Mouse (Mus musculus) liver, embryonic 12.5 days (tissue): Measurements from ENCODE around the gene Daglb. TPM values are rescaled to one million over a fixed set of nuclear protein-coding genes. Genes with fewer than 3 reads are reported as not detected.

Experiments
- ATAC-seq: fragments of 200-750 bp; cut with Nextera tagmentation; 2 replicates; pipeline ENCODE4 v1.8.0; 2017; ENCODE audit warnings: moderate number of reproducible peaks, mild to moderate bottlenecking, moderate library complexity
- H3K27ac ChIP-seq: fragments of 300-500 bp; sonication (generic); 2 replicates; pipeline ENCODE4 v1.5.1; 2016; ENCODE audit warnings: mild to moderate bottlenecking
- H3K27me3 ChIP-seq: fragments of 300-500 bp; sonication (generic); replicated peaks from 2 replicates; pipeline ENCODE4 v1.6.1; 2016; ENCODE audit warnings: mild to moderate bottlenecking, moderate library complexity
- H3K36me3 ChIP-seq: fragments of 300-500 bp; sonication (generic); 2 replicates; pipeline ENCODE4 v1.6.1; 2016; ENCODE audit warnings: mild to moderate bottlenecking, moderate library complexity
- H3K4me1 ChIP-seq: fragments of 300-500 bp; sonication (generic); 2 replicates; pipeline ENCODE4 v1.6.1; 2016
- H3K4me2 ChIP-seq: fragments of 300-500 bp; sonication (generic); 2 replicates; pipeline ENCODE4 v1.6.1; 2016; ENCODE audit warnings: mild to moderate bottlenecking, moderate library complexity
- H3K4me3 ChIP-seq: fragments of 300-500 bp; sonication (generic); 2 replicates; pipeline ENCODE4 v1.5.1; 2016; ENCODE audit warnings: mild to moderate bottlenecking, moderate library complexity
- H3K9ac ChIP-seq: fragments of 300-500 bp; sonication (generic); 2 replicates; pipeline ENCODE4 v1.6.1; 2016; ENCODE audit warnings: mild to moderate bottlenecking, moderate library complexity
- H3K9me3 ChIP-seq: fragments of 300-500 bp; sonication (generic); replicated peaks from 2 replicates; pipeline ENCODE4 v1.6.1; 2016; ENCODE audit warnings: mild to moderate bottlenecking, moderate library complexity
- WGBS: fragments of 180-500 bp; shearing (Covaris S2); methylation state at CpG from one replicate; pipeline ENCODE4 v1.1.7; 2016; ENCODE audit not compliant: insufficient replicate concordance; 5-methylcytosine and 5-hydroxymethylcytosine counted together
- polyA plus RNA-seq: library from polyadenylated mRNA; unstranded; fragments of >200 nt; fragmentation: Nextera tagmentation; extraction: Ambion mirVana; gene quantifications from 2 replicates; pipeline ENCODE4 v1.2.1, GENCODE M21; 2016

Daglb gene
- polyA plus RNA-seq, result 11.8 and 12.6 TPM in 2 replicates

DNA sequence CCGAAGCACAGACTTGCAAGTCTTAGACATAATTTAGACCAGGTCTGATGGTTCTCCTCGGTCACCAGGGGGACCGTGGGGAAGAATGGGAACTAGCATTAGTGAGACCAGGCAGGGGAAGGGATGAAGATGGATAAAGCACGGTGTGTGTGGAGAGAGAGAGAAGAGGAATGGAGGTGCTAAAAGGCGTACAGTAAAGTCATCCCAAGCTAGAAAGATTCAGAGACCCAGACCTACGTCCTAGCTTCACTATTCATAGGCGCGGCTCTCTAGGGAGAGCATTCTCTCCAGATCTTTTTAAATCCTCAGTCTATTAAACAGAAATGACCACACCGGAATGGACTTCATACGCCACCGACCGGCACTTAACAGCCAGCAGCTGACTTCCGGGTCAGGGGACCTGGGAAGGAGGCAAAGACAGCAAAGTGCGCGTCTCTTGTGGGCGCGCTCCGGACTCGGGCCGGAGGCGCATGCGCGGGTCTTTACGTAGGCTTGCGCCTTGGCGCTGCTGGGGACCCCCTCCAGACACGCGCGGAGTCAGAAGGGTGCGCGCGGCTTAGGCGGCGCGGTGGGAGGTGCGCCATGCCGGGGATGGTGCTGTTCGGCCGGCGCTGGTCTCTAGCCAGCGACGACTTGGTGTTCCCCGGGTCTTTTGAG lies at the start of gene Daglb:
Daglb (plus strand) TSS at position 485 of the 657 bp plus-strand sequence.
- H3K9me3 ChIP-seq, result no peaks in the 10 kb centered on the region
- 0 out of 2 replicates have a peak, but pooled peaks cover 8% of the 10 kb centered on the region for H3K27me3 ChIP-seq
- 3% methylated on average over 43 of the region's 43 CpGs for WGBS
- H3K4me3 ChIP-seq, result peak within 1 kb of the TSS; percentile 77
- peaks cover 38% of the 10 kb centered on the region for H3K4me1 ChIP-seq
- peak within 1 kb of the TSS; percentile 84 for H3K4me2 ChIP-seq
- peak within 1 kb of the TSS; percentile 80 for H3K9ac ChIP-seq
- peak within 1 kb of the TSS; percentile 65 for H3K27ac ChIP-seq
- peaks cover 27% of the 10 kb centered on the region for H3K36me3 ChIP-seq
- peak; percentile 95 for ATAC-seq

DNA sequence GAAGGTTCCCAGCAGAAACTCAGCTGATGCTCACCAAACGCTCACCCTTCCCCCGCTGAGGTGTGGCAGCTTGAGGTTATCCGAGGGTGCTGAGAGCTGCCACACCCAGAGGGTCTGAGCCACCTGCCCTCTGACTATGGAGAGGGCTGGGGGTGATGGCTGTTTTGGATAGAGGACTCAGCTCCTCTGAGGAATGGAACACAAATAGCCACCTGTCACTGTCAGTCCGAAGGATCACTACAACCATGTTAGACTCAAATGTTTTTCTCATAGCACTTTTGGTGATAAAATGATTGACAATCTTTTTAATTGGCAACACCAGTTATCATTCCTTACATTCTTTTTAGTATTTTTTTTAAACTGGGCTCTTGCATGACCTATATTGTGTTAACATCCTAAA lies 42.9 kb upstream of the Daglb start:
- H3K4me3 ChIP-seq, result no peak overlapping the region
- H3K36me3 ChIP-seq, result peaks cover 72% of the 10 kb centered on the region
- no peaks in the 10 kb centered on the region for H3K9me3 ChIP-seq
- no peak overlapping the region for H3K4me2 ChIP-seq
- H3K9ac ChIP-seq, result no peak overlapping the region
- no peak for ATAC-seq
- H3K27ac ChIP-seq, result peak overlapping the region; percentile 39; the same call in 1 of the 2 replicates
- WGBS, result 60% methylated on average over 4 of the region's 4 CpGs
- 0 out of 2 replicates have a peak, but pooled peaks cover 3% of the 10 kb centered on the region for H3K4me1 ChIP-seq
- H3K27me3 ChIP-seq, result no peaks in the 10 kb centered on the region

DNA sequence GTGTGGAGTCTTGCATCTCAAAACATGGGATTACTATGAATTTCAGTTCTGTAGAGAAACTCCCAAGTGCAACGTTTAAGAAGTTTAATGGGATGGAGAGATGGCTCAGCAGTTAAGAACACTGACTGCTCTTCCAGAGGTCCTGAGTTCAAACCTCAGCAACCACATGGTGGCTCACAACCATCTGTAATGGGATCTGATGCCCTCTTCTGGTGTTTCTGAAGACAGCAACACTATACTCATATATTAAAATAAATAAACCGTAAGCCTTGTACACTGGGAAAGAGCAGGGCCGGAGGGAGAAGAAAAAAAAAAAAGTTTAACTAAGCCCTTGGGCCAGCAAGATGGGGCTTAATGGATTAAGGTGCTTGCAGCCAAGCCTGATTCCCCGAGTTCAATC lies 41.4 kb upstream of the Daglb start:
- Histone ChIP-seq H3K9ac (no peak overlapping the region), H3K9me3 (no peaks in the 10 kb centered on the region), H3K4me2 (no peak overlapping the region), H3K4me1 (0 out of 2 replicates have a peak, but pooled peaks cover 3% of the 10 kb centered on the region), H3K27ac (no peak overlapping the region), H3K4me3 (no peak overlapping the region), H3K36me3 (peaks cover 57% of the 10 kb centered on the region), H3K27me3 (no peaks in the 10 kb centered on the region)
- 71% methylated on average over 4 of the region's 4 CpGs for WGBS
- no peak for ATAC-seq

DNA sequence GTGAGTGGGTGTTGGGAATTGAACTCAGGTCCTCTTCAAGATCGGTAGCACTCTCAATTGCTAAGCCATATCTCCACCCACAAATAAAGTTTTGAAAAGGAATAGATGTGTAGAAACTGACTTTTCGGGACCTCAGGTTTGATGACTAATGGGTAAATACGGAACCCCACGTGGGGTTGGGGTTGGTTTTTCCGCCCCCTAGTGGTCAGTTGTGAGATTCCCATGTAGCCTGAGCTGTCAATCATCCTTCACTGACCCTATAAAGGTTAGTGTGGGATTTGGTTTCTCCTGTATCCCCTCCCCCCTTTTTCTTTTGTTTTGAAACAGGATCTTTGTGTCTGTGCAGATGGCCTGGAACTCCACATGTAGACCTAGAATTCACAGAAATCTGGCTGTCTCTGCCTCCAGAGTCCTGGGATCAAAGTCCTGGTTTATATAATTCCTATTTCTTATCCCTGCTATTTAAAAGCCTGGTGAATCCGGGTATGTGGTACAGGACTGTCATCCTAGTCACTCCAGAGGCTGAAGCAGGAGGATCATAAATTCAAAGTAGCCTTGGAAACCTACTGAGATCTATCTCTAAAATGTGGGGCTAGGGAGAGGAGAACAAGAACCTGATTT lies 40.4 kb upstream of the Daglb start:
- 0 out of 2 replicates have a peak, but pooled peaks cover 3% of the 10 kb centered on the region for H3K4me1 ChIP-seq
- H3K27me3 ChIP-seq, result no peaks in the 10 kb centered on the region
- no peaks in the 10 kb centered on the region for H3K9me3 ChIP-seq
- ATAC-seq, result peak; percentile 47; the same call in 1 of the 2 replicates
- WGBS, result 15% methylated on average over 6 of the region's 6 CpGs
- H3K4me3 ChIP-seq, result no peak overlapping the region
- no peak overlapping the region for H3K9ac ChIP-seq
- H3K36me3 ChIP-seq, result peaks cover 47% of the 10 kb centered on the region
- H3K27ac ChIP-seq, result no peak overlapping the region
- H3K4me2 ChIP-seq, result no peak overlapping the region

DNA sequence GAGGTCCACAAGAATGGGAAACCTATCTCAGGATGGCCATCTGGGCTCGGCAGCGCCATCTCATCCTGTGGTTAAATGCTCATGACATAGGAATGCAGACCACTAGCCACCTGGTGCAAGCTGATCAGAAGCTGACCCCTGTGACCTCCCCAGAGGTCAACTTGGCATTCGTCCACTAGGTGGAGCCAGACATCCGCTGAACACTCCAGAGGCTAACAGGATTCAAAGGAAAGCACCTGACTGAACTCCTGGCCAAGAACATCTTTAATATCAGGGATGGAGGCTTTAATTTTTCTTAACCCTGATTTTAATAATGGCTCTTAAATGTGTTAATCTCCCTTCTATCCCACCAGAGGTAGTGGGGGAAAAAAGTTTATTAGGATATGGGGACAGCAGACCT lies 30.0 kb upstream of the Daglb start:
- Histone ChIP-seq H3K4me3 (no peak overlapping the region), H3K4me1 (no peaks in the 10 kb centered on the region), H3K36me3 (no peaks in the 10 kb centered on the region), H3K9ac (no peak overlapping the region), H3K27me3 (no peaks in the 10 kb centered on the region), H3K9me3 (no peaks in the 10 kb centered on the region), H3K27ac (no peak overlapping the region), H3K4me2 (no peak overlapping the region)
- under 1% methylated on average over 4 of the region's 4 CpGs for WGBS
- 0 out of 2 replicates have a peak, but pooled peaks have one; percentile 57 for ATAC-seq

DNA sequence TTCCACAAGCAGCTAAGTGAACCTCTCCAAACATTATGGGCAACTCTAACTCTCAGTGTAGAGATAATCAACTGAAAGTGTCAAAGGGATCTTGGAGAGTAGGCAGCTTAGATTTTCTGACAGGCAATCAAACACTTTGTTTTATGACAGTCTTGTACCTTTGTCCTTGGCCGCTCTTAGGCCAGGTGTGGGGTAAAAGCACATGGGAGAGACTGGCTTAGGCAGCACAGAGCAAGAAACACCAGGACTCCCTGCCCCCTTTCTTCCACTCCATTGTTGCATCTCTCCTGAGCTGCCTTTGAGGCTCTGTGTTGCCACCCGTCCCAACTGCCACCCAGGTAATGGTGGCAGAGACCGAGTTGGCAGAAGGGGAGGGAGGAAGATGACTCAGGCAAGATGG lies 23.1 kb upstream of the Daglb start:
- ATAC-seq, result no peak
- H3K9me3 ChIP-seq, result no peaks in the 10 kb centered on the region
- 53% methylated on average over 3 of the region's 3 CpGs for WGBS

DNA sequence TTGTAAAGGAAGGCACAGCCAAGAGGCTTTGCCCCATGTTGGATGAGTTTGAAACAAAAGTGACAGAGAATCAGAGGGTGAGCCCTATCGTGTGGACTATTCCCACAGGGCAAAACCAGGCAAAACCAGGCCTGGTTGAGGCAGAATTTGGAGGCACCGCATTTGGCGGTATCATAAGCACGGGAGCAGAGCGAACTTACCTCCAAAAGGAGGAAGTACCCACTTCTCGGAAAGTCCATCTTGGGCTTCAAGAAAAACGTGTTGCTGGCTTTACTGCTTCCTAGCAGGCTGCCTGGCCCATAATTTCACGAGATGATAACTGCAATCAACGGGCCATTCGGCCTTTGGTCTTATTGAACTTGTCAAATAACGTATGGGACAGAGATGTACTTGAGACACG lies 22.6 kb upstream of the Daglb start:
- Histone ChIP-seq H3K36me3 (no peaks in the 10 kb centered on the region), H3K4me3 (no peak overlapping the region), H3K9ac (no peak overlapping the region), H3K4me2 (no peak overlapping the region), H3K4me1 (no peaks in the 10 kb centered on the region), H3K9me3 (no peaks in the 10 kb centered on the region), H3K27me3 (no peaks in the 10 kb centered on the region), H3K27ac (no peak overlapping the region)
- 57% methylated on average over 12 of the region's 12 CpGs for WGBS
- ATAC-seq, result no peak

More for the DNA sequence above, 23.1 kb upstream of the Daglb start:
- Histone ChIP-seq H3K9ac (no peak overlapping the region), H3K27ac (no peak overlapping the region), H3K4me3 (no peak overlapping the region), H3K4me1 (no peaks in the 10 kb centered on the region), H3K27me3 (no peaks in the 10 kb centered on the region), H3K4me2 (no peak overlapping the region), H3K36me3 (no peaks in the 10 kb centered on the region)

DNA sequence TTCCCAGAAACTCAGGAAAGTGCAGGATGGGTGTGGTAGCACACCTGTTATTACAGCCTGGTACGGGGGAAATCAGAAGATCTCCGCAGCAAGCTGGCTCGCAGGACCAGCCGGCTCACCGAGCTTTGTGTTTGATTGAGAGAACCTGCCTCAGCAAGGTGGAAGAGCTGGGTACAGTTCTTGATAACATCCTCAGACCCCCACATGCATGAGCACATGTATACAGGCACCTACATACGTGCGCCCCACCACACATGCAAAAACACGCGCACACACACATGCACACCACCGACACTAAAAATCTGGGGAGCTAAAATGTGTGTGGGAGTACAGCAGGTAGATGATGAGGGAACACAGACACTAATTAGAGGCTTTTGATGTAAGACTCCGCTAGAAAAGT lies 713 bp upstream of the Daglb start:
- Histone ChIP-seq H3K4me3 (peak overlapping the region; percentile 77), H3K4me1 (peaks cover 38% of the 10 kb centered on the region), H3K9me3 (no peaks in the 10 kb centered on the region), H3K4me2 (peak overlapping the region; percentile 84), H3K27ac (no peak overlapping the region), H3K27me3 (peaks cover 10% of the 10 kb centered on the region; the same call in 1 of the 2 replicates), H3K36me3 (peaks cover 22% of the 10 kb centered on the region), H3K9ac (peak overlapping the region; percentile 80)
- no peak for ATAC-seq
- WGBS, result 80% methylated on average over 11 of the region's 11 CpGs

DNA sequence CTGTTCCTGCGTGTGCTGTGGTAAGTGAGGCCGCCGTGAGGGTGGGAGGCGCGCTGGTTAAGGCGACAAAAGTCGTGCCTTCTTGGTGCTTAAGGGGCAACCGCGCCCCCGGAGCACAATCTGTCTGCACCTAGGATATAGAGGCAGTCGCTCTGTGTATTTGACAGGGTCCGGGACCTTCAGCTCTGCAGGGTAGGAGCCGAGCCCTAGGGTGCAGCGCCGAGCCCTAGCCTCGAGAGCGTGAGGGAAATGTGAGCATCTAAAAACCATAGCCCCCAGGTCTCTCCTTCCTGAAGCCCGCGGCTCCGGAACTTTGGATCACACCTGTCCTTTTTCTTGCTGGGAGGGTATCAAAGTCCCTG lies 354 bp downstream of the Daglb start:
- Histone ChIP-seq H3K9ac (peak overlapping the region; percentile 80), H3K27ac (peak overlapping the region; percentile 65), H3K27me3 (0 out of 2 replicates have a peak, but pooled peaks cover 8% of the 10 kb centered on the region), H3K9me3 (no peaks in the 10 kb centered on the region), H3K4me2 (peak overlapping the region; percentile 84), H3K4me3 (peak overlapping the region; percentile 77), H3K36me3 (peaks cover 32% of the 10 kb centered on the region), H3K4me1 (peaks cover 38% of the 10 kb centered on the region)
- ATAC-seq, result peak; percentile 71
- WGBS, result 1% methylated on average over 20 of the region's 20 CpGs

DNA sequence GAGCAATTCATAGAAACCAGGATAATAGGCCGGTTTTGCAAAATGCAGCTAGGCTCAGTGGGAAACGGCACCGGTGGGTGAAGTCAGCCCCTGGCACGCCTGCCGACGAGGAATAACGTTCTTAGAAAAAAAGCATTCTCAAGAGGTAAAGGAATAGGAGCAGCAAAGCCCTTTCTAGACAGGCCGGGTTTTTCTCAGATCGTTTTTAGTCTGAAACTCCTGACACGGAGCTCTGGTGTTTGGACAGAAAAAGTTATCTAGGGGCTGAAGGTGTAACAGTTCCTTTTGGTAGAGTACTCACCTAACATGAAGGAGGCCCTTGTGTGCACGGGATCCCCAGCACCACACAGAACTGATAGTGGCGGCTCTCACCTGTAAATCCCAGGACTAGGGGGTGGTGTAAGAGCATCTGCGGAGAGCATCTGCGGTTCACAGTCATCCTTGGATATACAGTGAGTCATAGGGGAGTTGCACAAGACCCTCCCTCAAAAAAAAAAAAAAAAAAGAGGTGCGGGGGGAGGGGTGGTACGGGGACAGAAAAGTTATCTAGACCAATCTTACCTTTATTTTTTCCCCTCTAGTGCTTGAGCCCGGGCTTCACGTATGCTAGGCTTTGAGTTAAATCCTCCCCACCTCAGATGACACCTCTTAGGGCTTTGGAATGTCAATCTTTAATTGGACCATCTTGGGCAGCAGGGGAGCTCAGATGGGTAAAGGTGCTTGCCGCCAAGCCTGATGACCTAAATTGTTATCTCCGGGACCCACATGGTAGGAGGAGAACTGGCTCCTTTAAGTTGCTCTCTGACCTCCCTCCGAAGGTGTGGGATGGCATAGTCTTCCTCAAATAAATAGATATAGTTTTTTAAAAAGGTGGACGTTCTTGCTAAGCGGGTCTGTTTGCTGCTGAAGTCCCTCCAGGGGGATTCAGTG lies 1.0 kb downstream of the Daglb start:
- H3K27ac ChIP-seq, result peak overlapping the region; percentile 65
- no peaks in the 10 kb centered on the region for H3K9me3 ChIP-seq
- ATAC-seq, result peak; percentile 58
- 0 out of 2 replicates have a peak, but pooled peaks cover 8% of the 10 kb centered on the region for H3K27me3 ChIP-seq
- H3K4me2 ChIP-seq, result peak overlapping the region; percentile 84
- H3K4me3 ChIP-seq, result peak overlapping the region; percentile 77
- H3K36me3 ChIP-seq, result peaks cover 39% of the 10 kb centered on the region
- peak overlapping the region; percentile 80 for H3K9ac ChIP-seq
- peaks cover 40% of the 10 kb centered on the region for H3K4me1 ChIP-seq
- WGBS, result 16% methylated on average over 23 of the region's 23 CpGs

DNA sequence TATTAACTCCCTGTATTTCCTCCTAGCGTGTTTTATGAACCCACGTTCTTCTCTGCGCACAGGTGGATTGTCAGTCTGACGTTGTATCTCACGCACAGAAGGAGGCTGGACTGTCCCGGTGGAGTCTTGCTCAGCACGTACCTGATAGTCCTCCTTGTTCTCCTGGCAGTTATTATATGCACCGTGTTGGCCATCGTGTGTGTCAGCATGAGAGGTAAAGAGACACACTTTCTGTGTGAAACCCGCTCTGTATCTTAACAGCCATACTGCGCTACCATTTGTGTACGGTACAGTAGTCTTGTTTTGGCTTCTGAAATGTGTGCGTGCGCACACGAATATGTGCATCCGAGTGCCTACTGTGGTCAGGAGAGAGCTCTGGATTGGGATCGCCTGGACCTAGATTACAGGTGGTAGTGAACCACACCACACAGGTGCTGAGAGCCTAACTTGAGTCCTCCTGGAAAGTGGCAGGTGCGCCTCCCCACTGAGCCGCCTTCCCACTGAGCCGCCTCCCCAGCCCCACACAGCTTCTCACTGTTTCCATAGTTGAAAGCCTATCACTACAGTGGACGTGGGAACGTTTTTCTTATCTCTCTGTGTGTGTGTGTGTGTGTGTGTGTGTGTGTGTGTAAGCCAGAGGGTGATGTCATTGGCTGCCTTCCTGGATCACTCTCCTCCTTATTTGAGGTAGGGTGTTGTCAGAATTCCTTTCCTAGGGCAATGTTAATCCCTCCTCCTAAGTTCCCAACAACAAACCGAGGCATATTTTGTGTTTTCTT lies 2.7 kb downstream of the Daglb start:
- no peaks in the 10 kb centered on the region for H3K9me3 ChIP-seq
- 85% methylated on average over 23 of the region's 23 CpGs for WGBS
- no peak overlapping the region for H3K4me3 ChIP-seq
- peaks cover 55% of the 10 kb centered on the region for H3K4me1 ChIP-seq
- peak overlapping the region; percentile 52; the same call in 1 of the 2 replicates for H3K27ac ChIP-seq
- H3K27me3 ChIP-seq, result no peaks in the 10 kb centered on the region
- H3K9ac ChIP-seq, result no peak overlapping the region
- ATAC-seq, result no peak
- H3K4me2 ChIP-seq, result no peak overlapping the region; the same call in 1 of the 2 replicates
- peaks cover 55% of the 10 kb centered on the region for H3K36me3 ChIP-seq
